Mouse (Mus musculus): ENCODE results near the gene Rps9. TPM values are rescaled to one million over a fixed set of nuclear protein-coding genes. Genes with fewer than 3 reads are reported as not detected.
A peak's percentile ranks its signal among the peaks of the same experiment; 100 is the strongest.
"Not testable (repeated sequence)": the region's sequence is repeated elsewhere in the genome, so short reads cannot be mapped to it uniquely, and the experiment has no call there.

The Rps9 gene
- total RNA-seq, 2 experiments from 2014 or later = 1,738 to 1,826 TPM

DNA sequence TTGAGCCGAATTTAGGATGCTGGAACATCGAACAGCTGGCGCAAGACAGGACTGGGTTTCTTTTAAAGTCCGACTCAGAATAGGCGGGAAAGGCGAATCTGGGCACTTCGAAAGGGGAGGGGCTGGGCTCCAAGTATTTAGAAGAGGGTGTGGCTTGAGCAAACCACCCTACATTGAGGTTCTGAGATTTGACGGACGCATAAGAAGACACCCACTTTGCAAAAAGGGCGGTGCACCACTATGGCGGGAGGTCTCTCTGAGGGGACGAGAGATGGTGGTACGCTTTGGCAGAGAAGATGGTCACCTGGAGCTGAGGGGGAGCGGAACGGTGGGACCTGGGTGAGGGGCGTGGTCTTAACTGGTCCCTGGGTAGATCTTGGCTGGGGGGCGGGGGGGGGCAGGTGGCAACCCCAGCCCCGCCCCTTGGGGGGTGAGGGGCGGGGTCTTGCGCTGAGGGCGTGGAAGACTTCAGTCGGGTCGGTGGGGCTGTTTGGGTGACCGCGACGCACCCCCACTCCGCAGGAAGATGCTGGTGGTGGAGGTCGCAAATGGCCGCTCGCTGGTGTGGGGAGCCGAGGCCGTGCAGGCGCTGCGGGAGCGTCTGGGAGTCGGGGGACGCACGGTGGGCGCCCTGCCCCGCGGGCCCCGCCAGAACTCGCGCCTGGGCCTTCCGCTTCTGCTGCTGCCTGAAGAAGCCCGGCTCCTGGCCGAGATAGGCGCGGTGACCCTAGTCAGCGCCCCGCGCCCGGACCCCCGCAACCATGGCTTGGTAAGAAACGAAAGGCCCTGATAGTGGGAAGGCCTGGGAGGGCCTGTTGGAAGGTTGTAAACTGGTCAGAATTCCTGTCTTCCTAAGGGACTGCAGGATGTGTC, 9.5 kb upstream of the Rps9 start:
- ATAC-seq (replicated peaks; ENCODE audit: poor library complexity) = peak; percentile 27

DNA sequence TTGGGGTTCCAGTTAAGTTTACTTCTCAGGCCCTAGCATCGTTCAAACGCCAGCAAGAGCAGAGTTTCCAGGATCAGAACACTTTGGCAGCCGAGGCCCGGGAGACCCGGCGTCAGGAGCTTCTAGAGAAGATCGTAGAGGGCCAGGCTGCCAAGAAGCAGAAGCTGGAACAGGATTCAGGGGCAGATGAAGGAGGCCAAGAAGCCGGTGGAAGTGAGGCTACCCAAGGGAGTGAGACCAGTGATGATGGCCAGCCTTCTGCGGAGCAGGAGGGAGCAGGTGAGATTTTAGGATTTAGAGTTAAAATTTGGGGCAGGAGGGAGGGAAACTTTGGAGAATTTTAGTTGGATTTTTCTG, 8.9 kb upstream of the Rps9 start:
- ATAC-seq (replicated peaks; ENCODE audit: poor library complexity) = not testable (repeated sequence)

DNA sequence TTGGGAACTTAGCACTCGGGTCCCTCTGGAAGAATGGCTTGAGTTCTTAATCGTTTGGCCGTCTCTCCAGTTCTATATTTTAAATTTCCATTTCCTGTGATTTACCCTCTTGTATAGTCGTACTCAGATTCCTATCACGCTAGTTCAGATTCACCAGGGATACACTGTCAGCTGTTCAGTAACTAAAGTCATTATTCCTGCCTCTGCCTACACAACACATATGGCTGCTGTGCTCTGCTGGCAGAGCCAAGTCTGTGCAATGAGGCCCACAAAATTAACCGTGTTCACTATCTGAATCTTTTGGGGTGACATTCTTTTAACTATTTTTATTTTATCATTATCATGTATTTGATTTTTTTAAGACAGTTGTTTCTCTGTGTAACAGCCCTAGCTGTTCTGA, 5.3 kb upstream of the Rps9 start:
- ATAC-seq (replicated peaks; ENCODE audit: poor library complexity) = no peak

DNA sequence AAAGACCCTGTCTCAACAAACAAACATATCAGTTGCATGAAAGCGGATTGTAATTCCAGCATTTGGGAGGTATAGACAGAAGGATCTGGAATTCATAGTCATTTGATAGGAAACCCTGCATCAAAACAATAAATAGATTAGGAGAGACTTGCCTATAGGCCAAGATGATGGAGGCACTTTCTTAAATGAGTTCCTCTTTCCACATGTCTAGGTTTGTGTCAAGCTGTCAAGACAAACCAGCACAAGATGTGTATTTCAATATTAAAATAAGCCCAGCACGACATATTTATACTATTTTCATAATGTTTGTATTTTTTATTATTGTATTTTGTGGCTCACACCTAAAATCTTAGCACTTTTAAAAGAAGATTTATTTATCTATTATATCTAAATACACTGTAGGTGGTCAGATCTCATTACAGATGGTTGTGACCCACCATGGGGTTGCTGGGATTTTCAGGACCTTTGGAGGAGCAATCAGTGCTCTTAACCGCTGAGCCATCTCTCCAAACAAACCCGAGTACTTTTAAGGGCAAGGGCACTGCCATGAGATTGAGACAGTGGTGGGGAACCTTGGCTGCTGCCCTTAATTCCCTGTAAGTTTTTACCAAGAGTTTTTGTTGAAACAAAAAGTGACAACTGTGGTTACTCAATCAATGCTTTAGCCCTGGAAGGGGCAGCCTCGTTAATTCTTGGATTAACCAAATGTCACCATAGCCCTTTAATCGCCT, 480 bp upstream of the Rps9 start:
- ATAC-seq (replicated peaks; ENCODE audit: poor library complexity) = no peak

DNA sequence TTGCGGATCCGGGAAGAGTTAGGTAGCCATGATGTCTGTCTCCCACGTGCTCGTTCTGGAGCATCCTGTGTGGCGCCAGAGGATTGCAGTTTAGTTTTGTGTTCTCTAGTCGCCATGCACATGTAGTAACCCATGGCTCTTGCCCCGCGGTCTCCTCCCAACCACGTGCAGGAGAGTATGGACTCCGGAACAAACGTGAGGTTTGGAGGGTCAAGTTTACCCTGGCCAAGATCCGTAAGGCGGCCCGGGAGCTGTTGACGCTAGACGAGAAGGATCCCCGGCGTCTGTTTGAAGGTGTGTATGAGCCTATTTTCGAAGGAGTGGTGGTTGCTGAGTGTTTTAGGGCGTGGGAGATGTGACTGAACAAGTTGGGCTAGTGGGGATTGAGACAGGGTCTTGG, 682 bp downstream of the Rps9 start:
- ATAC-seq (replicated peaks; ENCODE audit: poor library complexity) = peak; percentile 3

DNA sequence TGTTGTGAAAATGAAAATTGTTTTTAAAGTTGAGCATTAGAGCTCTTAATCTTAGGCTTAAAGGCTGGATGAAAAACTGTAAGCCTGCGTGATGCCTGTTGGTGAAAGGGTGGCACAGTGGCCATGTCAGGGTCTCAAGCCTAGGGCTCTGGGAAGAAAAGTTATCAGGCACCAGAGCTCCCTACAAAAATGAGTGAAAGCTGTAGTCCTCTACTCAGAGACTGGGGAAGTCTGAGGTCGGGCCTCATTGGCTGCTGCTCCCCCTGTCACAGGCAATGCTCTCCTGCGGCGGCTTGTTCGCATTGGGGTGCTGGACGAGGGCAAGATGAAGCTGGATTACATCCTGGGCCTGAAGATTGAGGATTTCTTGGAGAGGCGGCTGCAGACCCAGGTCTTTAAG, 1.7 kb downstream of the Rps9 start:
- ATAC-seq (replicated peaks; ENCODE audit: poor library complexity) = not testable (repeated sequence)

DNA sequence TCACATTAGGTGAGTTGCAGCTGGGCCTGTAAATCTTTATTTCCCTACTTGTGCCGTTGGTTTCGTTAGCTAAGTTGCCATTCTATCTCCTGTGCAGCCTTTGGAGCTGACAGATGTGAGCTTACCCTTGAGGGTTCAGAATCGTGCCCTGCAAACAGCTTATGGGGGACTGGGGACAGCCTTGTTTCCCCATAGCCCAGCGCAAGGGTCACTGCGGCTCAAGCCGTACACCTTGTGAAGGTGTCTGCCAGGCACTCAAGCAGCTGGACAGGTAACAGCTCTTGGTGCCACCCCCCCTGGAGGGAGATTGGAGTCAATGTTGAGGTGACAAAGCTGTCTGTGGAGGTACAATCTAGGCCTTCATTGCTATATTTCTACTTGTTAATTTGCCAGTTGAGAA, 2.1 kb downstream of the Rps9 start:
- ATAC-seq (replicated peaks; ENCODE audit: poor library complexity) = no peak

DNA sequence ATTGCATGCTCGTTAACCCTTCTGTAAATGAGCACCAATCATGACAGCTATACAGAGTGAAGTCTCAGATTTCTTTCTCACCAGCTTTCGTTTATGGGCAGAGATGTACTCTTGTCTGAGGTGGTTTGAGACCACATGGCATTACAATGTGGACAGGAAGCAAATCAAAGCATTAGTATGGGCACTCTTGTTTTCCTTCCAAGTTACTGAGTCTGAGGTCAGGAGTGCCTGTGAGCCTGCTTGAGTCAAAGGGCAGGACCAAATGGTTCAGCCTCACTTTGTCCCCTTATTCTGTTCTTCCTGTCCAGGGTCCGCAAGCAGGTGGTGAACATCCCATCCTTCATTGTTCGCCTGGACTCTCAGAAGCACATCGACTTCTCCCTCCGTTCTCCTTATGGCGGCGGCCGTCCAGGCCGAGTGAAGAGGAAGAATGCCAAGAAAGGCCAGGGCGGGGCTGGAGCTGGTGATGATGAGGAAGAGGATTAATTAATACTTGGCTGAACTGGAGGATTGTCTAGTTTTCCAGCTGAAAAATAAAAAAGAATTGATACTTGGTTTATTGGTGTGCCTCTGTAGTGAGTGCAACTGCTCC, 2.6 kb downstream of the Rps9 start:
- no peak for ATAC-seq (replicated peaks; ENCODE audit: poor library complexity)

DNA sequence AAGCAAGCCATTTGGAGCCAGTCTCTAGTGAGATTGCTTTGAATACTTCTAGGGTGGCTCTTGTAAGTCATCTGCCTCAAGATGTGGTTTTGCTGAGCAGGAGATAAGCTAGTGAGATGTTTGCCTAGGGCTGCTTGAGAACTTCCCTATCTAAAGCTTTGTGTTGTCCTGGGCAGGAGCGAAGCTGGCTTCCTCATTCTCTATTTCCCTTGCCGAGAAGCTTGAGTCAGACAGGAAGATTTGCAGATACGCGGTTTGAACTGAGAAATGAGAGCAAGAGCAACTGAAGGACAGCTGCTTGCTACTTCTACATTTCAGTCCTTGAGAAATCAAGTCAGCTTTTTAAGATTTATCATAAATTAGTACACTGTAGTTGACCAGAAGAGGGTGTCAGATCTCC, 3.2 kb downstream of the Rps9 start:
- ATAC-seq (replicated peaks; ENCODE audit: poor library complexity) = peak; percentile 47

DNA sequence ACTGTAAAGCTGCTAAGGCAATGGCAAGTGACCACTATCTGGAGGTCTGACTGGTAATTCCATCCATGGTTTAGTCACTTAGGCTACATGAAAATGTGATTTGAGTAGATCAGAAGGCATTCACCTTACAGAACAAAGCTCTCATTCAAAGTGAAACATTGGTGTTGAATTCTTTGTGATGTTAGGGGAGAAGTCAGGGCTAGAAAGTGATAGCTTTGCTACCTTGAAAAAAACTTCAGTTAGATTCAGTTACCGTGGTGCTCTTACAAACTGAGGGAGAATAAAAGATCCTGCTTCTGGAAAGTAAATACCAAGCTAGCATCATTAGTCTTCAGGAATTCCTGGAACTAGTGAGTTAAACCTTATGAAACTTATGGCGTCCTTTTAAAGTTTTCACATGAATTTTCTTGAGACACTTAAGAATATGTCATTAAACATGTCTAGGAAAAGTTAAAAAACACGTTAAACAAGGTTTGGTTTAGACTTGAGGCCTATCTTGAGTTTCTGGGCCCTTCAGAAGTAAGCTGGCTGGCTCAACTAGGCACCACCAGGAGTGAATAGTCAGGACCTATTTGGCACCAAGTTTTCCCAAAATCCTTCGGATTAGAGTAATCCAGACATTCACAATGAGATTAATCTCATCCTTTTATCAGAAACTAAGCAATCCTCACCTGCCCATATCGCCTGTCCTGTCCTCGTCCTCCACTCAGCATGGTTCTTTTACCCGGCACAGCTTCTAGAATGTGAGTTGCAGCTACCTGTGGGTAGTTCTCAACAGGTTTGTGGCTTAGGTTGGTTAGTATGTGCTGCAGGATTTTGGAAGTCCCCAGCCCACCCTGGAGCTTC, 4.0 kb downstream of the Rps9 start:
- no peak for ATAC-seq (replicated peaks; ENCODE audit: poor library complexity)

DNA sequence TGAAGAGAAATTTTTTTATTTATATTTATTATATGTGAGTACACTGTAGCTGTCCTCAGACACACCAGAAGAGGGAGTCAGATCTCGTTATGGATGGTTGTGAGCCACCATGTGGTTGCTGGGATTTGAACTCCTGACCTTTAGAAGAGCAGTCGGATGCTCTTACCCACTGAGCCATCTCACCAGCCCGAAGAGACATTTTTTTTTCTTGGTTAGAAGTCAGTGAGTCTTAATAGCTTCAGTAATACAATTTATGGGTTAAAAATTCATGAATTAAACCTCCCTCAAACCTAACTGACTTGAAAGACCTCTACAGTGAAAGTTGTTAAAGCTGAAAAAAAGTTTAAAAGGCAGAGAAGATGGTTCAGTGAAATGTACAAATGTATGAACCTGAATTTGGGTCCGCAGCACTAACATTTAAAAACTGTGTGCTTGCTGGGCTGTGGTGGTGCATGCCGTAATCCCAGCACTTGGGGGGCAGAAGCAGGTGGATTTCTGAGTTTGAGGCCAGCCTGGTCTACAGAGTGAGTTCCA, 4.7 kb downstream of the Rps9 start:
- ATAC-seq (replicated peaks; ENCODE audit: poor library complexity) = not testable (repeated sequence)

DNA sequence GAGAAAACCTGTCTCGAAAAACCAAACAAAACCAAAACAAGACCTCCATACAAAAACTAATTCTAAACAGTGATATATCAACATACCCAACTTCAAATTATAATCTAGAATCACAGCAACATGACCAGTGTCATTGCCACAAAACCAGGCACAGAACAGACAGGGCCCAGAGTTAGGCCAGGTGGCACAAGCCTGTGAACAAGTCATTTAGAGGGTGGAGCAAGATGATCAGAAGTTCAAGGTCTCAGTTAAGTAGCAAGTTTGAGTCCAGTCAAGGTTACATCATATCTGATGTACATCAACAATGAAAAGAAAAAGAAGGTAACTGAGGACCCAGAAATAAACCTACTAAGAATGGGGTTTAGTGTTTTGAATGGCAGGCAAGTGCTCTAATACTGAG, 5.2 kb downstream of the Rps9 start:
- ATAC-seq (replicated peaks; ENCODE audit: poor library complexity) = peak; percentile 6; the same call in 1 of the 2 replicates

DNA sequence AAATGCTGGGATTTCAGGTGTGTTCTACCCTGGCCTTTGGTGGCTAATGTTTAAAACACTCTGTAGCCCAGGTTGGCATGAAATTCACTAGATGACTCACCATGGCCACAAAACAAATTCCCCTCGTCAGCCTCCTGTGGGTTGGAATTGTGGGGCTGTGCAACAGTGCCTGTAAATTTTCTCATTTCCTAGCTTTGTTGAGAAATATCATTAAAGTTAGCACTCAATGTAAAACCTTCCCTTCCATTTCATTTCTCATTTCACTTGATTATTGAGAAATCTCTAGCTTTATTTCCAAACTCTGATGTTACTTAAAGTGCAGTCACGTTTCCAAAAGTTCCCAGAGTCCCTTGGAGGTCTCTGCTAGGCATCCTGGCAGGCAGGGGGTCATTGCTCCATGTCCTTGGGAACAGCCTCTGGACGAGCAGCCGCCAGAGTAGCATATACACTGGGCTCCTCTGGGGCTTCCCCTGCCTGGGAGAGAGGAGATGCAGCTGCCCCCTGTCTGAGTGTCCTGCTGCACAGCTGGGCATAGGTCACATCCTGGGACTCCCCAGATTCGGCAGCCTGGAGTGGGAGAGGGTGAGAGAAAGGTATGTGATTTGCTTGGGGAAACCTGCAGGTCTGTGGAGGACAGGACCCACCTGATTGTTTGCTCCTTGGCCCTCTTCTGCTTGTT, 8.6 kb downstream of the Rps9 start:
- ATAC-seq (replicated peaks; ENCODE audit: poor library complexity) = peak; percentile 38

DNA sequence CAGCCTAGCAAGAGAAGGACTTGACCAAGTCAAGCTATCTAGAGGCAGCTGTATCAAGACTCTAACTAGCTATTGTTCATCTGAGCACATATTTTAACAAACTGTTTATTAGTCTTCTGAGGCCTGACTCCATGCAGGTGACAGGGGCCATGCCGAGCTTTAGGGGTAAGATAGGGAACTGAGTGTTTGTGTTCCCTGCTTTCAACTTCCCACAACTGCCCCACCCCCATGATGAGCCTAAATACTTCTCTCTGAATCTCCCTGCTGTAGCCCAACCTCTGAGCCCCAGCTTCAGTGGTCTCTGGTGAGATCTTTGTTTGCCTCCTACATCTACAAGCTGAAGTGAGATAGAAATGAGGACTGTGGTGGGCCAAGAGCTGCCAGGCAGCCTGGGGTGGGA, 11.5 kb downstream of the Rps9 start:
- peak; percentile 54 for ATAC-seq (replicated peaks; ENCODE audit: poor library complexity)

DNA sequence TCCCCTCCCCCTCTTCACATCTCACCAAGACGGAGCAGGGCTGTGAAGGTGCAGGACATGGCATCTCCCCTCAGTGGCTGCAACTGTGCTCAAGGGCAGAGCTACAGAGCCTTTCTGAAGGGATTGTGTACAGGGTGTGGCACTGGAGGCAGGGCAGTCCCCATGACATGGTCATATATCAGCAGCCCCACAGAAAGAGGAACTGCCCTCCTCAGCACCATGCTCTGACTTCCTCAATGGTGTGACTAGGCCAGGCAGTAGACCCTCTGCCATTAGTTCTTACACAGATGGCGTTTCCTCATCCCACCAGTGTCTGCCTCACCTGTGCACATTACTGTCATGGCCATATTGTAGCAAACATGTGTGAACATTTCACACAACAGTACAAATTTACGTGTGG, 16.5 kb downstream of the Rps9 start, which contains the start of gene Pirb:
Gene Pirb (minus strand): TSS at position 124 of the 400 bp plus-strand sequence.
- not testable (repeated sequence) for ATAC-seq (replicated peaks; ENCODE audit: poor library complexity)

DNA sequence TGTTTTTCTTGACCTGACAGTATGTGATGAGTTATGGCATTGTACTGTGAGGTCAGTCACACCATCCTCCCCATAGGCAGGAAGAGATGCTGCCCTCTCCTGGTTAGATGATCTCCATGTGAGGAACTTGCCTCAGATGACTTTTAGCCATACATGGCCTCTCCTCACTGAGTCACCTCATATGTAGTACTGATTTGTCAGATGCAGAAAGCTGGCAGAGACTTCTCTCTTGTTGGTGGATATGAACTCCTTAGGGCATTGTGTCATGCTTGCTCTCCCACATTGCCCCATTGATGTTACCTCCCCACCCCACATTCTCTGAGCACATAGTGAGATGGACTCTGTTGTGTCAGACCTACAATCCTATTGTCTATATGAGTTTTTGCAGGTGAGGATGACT, 21.7 kb downstream of the Rps9 start:
- ATAC-seq (replicated peaks; ENCODE audit: poor library complexity) = not testable (repeated sequence)

DNA sequence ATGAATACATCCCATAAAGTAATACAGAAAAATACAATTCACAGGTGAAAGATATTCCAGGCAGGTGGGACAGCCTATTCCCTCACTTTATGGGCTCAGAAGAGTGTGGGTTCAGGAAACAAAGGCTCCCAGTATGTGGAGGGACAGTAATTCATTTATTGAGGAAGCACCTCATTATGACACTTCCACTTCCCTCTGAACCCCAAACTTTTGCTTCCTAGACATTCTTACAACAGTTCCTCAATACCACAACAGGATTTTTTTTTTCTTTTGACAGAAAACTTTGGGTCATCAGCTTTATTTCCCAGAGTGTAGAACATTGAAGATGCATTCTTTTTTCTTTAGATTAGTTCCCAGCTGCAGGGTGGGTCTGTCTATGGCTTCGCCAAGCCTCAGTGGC, 28.9 kb downstream of the Rps9 start:
- peak; percentile 39; the same call in 1 of the 2 replicates for ATAC-seq (replicated peaks; ENCODE audit: poor library complexity)
